Mouse (Mus musculus): ENCODE measurements around the gene Fndc3a. TPM values are rescaled to one million over a fixed set of nuclear protein-coding genes. Genes with fewer than 3 reads are reported as not detected.

Fndc3a gene
- polyA plus RNA-seq (2015; fragmentation: Nextera tagmentation; extraction: Ambion mirVana): 44.8 and 47.3 TPM in 2 replicates

GRCm38 (mm10) chr14:72709710-72710340, at the start of gene Fndc3a:
Fndc3a (minus strand) TSS chr14:72710003.
- peak within 1 kb of the TSS; percentile 97 for H3K4me3 ChIP-seq
- under 1% methylated on average over 73 of the region's 82 CpGs for WGBS
- H3K4me1 ChIP-seq: peaks cover 21% of the 10 kb centered on the region
- peak within 1 kb of the TSS; percentile 73 for H3K4me2 ChIP-seq (replicated peaks)
- ATAC-seq (replicated peaks): peak; percentile 95
- no peaks in the 10 kb centered on the region for H3K9me3 ChIP-seq
- H3K27me3 ChIP-seq: peaks cover 6% of the 10 kb centered on the region; the same call in 1 of the 2 replicates
- no peaks in the 10 kb centered on the region for H3K36me3 ChIP-seq
- H3K27ac ChIP-seq (replicated peaks): peak within 1 kb of the TSS; percentile 92
- H3K9ac ChIP-seq (replicated peaks): peak within 1 kb of the TSS; percentile 90

- Histone ChIP-seq H3K9me3 (no peaks in the 10 kb centered on the region), H3K4me1 (no peaks in the 10 kb centered on the region), H3K4me3 (no peak overlapping the region), H3K4me2 (replicated peaks) (no peak overlapping the region), H3K36me3 (no peaks in the 10 kb centered on the region), H3K27ac (replicated peaks) (no peak overlapping the region), H3K9ac (replicated peaks) (no peak overlapping the region), H3K27me3 (no peaks in the 10 kb centered on the region)
- 76% methylated on average over 6 of the region's 6 CpGs for WGBS
- no peak for ATAC-seq (replicated peaks)
Measured at GRCm38 (mm10) chr14:72752893-72753292, 43.1 kb upstream of the Fndc3a start.

GRCm38 (mm10) chr14:72750426-72751182, 40.8 kb upstream of the Fndc3a start:
- Histone ChIP-seq H3K27ac (replicated peaks) (no peak overlapping the region), H3K4me3 (no peak overlapping the region), H3K9me3 (no peaks in the 10 kb centered on the region), H3K27me3 (no peaks in the 10 kb centered on the region), H3K4me2 (replicated peaks) (no peak overlapping the region), H3K36me3 (no peaks in the 10 kb centered on the region), H3K9ac (replicated peaks) (no peak overlapping the region), H3K4me1 (no peaks in the 10 kb centered on the region)
- no peak for ATAC-seq (replicated peaks)
- 94% methylated on average over 5 of the region's 5 CpGs for WGBS

- H3K4me3 ChIP-seq: no peak overlapping the region
- no peak overlapping the region for H3K4me2 ChIP-seq (replicated peaks)
- no peaks in the 10 kb centered on the region for H3K9me3 ChIP-seq
- no peaks in the 10 kb centered on the region for H3K27me3 ChIP-seq
- 90% methylated on average over 5 of the region's 5 CpGs for WGBS
- H3K4me1 ChIP-seq: no peaks in the 10 kb centered on the region
- no peak for ATAC-seq (replicated peaks)
- H3K27ac ChIP-seq (replicated peaks): no peak overlapping the region
- H3K36me3 ChIP-seq: no peaks in the 10 kb centered on the region
- no peak overlapping the region for H3K9ac ChIP-seq (replicated peaks)
Measured at GRCm38 (mm10) chr14:72748331-72748730, 38.5 kb upstream of the Fndc3a start.

GRCm38 (mm10) chr14:72741667-72742066, 31.9 kb upstream of the Fndc3a start:
- Histone ChIP-seq H3K4me1 (peaks cover 4% of the 10 kb centered on the region; the same call in 1 of the 2 replicates), H3K9me3 (no peaks in the 10 kb centered on the region), H3K4me3 (no peak overlapping the region), H3K27me3 (no peaks in the 10 kb centered on the region), H3K4me2 (replicated peaks) (no peak overlapping the region), H3K27ac (replicated peaks) (no peak overlapping the region), H3K9ac (replicated peaks) (no peak overlapping the region), H3K36me3 (no peaks in the 10 kb centered on the region)
- no peak for ATAC-seq (replicated peaks)
- WGBS: 79% methylated on average over 3 of the region's 3 CpGs

- Histone ChIP-seq H3K9me3 (no peaks in the 10 kb centered on the region), H3K4me2 (replicated peaks) (no peak overlapping the region), H3K4me3 (no peak overlapping the region), H3K36me3 (no peaks in the 10 kb centered on the region), H3K4me1 (peaks cover 4% of the 10 kb centered on the region; the same call in 1 of the 2 replicates), H3K27ac (replicated peaks) (no peak overlapping the region), H3K27me3 (no peaks in the 10 kb centered on the region), H3K9ac (replicated peaks) (no peak overlapping the region)
- WGBS: 86% methylated on average over 5 of the region's 5 CpGs
- ATAC-seq (replicated peaks): no peak
Measured at GRCm38 (mm10) chr14:72740336-72740735, 30.5 kb upstream of the Fndc3a start.

DNA sequence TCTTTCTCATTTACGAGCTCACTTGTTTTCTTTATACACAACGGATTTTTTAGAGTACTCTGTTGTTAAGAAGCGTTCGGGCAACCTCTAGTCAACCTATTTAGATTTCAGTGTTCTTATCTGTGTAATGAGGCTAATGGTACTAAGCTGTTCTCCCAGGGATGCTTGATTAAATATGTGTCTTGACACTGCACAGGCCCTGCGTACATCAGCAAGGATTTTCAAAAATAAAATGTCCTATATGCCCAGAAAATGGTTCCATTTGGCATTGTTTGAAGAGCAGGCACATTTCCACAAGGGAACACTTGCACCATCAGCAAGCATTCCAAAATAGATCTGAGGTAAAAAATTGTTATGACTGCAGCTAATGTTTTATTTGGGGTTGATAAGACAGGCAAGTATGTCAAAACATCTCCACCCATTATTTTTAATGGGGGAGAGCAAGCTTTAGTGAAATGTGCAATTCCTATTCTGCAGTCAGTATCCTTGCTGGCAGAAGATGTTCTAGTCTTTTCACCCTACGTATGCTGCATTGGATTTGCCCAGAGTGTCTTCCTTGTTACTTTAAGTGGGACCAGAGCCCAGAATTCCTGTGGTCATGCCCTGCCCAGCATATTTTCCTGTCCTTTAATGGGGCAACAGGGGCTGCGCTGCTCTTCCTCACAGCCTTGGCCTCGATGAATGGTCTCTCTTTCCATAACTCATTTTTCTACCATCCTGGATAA, 29.8 kb upstream of the Fndc3a start:
- Histone ChIP-seq H3K9ac (replicated peaks) (no peak overlapping the region), H3K36me3 (no peaks in the 10 kb centered on the region), H3K4me2 (replicated peaks) (no peak overlapping the region), H3K4me1 (peaks cover 4% of the 10 kb centered on the region; the same call in 1 of the 2 replicates), H3K27me3 (no peaks in the 10 kb centered on the region), H3K9me3 (no peaks in the 10 kb centered on the region), H3K27ac (replicated peaks) (no peak overlapping the region), H3K4me3 (no peak overlapping the region)
- 38% methylated on average over 8 of the region's 8 CpGs for WGBS
- no peak for ATAC-seq (replicated peaks)

GRCm38 (mm10) chr14:72738776-72739175, 29.0 kb upstream of the Fndc3a start:
- no peaks in the 10 kb centered on the region for H3K36me3 ChIP-seq
- no peak overlapping the region for H3K9ac ChIP-seq (replicated peaks)
- no peak for ATAC-seq (replicated peaks)
- WGBS: 84% methylated on average over 4 of the region's 4 CpGs
- H3K4me3 ChIP-seq: no peak overlapping the region
- no peak overlapping the region for H3K27ac ChIP-seq (replicated peaks)
- H3K4me2 ChIP-seq (replicated peaks): no peak overlapping the region
- no peaks in the 10 kb centered on the region for H3K27me3 ChIP-seq
- H3K4me1 ChIP-seq: peaks cover 4% of the 10 kb centered on the region; the same call in 1 of the 2 replicates
- H3K9me3 ChIP-seq: no peaks in the 10 kb centered on the region

GRCm38 (mm10) chr14:72738217-72738616, 28.4 kb upstream of the Fndc3a start:
- Histone ChIP-seq H3K9me3 (no peaks in the 10 kb centered on the region), H3K36me3 (no peaks in the 10 kb centered on the region), H3K9ac (replicated peaks) (no peak overlapping the region), H3K27ac (replicated peaks) (no peak overlapping the region), H3K4me3 (no peak overlapping the region), H3K27me3 (no peaks in the 10 kb centered on the region), H3K4me1 (peaks cover 4% of the 10 kb centered on the region; the same call in 1 of the 2 replicates), H3K4me2 (replicated peaks) (no peak overlapping the region)
- WGBS: 85% methylated on average over 4 of the region's 4 CpGs
- no peak for ATAC-seq (replicated peaks)

DNA sequence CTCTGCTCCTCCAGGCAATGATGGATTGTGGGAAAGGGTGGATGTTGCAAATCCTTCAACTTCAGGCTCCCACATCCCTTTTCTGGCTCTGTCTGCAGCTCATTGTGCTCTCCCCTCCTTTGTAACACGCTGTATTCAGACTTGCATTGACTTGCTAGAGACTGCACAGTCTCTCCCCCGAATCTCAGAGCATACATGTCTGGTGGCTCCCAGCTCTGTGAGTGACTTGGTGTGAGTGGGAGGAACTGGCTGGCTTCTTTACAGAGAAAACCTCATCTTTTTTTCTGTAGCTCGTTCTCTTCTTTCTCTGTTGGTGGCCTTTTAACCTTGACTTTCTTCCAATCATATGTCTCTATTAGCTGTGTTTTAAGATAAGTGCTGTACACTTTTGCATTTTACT, 16.1 kb upstream of the Fndc3a start:
- no peak overlapping the region for H3K4me2 ChIP-seq (replicated peaks)
- no peaks in the 10 kb centered on the region for H3K9me3 ChIP-seq
- no peaks in the 10 kb centered on the region for H3K36me3 ChIP-seq
- H3K4me1 ChIP-seq: no peaks in the 10 kb centered on the region
- H3K9ac ChIP-seq (replicated peaks): no peak overlapping the region
- no peak overlapping the region for H3K27ac ChIP-seq (replicated peaks)
- H3K27me3 ChIP-seq: no peaks in the 10 kb centered on the region
- WGBS: 43% methylated on average over 3 of the region's 3 CpGs
- no peak overlapping the region for H3K4me3 ChIP-seq
- no peak for ATAC-seq (replicated peaks)

DNA sequence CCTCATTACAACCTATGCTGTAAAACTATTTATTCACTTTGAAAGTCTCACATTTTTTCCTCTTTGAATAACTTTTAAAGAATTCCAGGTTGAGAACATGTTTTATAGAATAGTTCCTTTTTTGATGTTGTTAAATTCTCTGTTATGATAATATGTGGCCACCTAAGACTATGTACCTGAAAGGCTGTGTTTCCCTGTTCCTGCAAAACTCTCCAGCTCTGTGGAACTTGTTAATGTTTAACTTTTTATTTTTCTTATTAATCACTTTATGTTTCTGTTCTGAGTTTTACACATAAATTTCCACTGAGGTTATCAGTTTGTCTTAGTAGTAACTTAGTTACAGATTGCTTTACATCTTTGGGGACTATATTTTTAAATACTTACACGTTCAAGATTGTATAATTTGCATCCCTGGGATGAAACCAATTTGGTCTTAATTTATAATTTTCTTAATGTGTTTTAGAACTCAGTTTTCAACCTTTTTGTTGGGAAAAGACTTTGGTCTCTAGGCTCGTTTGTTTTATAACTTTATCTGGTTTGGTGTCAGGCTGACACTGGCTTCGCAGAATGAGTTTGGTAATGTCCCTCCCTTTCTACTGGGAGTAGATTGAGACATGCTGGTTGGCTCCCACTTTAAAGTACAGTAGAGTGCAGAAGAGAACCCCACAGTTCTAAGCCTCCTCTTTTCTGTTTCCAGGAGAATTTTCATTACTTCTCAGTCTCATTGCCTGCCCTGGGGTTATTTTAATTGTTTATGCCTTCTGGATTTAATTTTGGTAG, 12.7 kb upstream of the Fndc3a start:
- H3K4me1 ChIP-seq: no peaks in the 10 kb centered on the region
- no peak overlapping the region for H3K27ac ChIP-seq (replicated peaks)
- no peaks in the 10 kb centered on the region for H3K36me3 ChIP-seq
- H3K9me3 ChIP-seq: no peaks in the 10 kb centered on the region
- H3K27me3 ChIP-seq: no peaks in the 10 kb centered on the region
- H3K4me2 ChIP-seq (replicated peaks): no peak overlapping the region
- ATAC-seq (replicated peaks): no peak
- H3K4me3 ChIP-seq: no peak overlapping the region
- WGBS: 86% methylated on average over 3 of the region's 3 CpGs
- no peak overlapping the region for H3K9ac ChIP-seq (replicated peaks)

Measured in forebrain, embryonic 15.5 days (tissue).